Mouse (Mus musculus) embryonic facial prominence, embryonic 14.5 days (tissue): ENCODE data around the gene Tmem198b. TPM values are rescaled to one million over a fixed set of nuclear protein-coding genes. Genes with fewer than 3 reads are reported as not detected.

Source experiments
- ATAC-seq: fragments of 200-750 bp; cut with Nextera tagmentation; 2 replicates; pipeline ENCODE4 v1.8.0; 2017; ENCODE audit warnings: low read depth, moderate number of reproducible peaks, moderate TSS enrichment
- DNase-seq: peaks from one replicate; pipeline ENCODE4 v3.0.0-alpha.2; 2015; ENCODE audit warnings: low spot score
- H3K27ac ChIP-seq: fragments of 300-500 bp; sonication (generic); replicated peaks from 2 replicates; pipeline ENCODE4 v1.5.1; 2014; ENCODE audit warnings: low read depth, mild to moderate bottlenecking, low read length, moderate library complexity
- H3K27me3 ChIP-seq: fragments of 300-500 bp; sonication (generic); replicated peaks from 2 replicates; pipeline ENCODE4 v1.6.1; 2014; ENCODE audit warnings: low read length; ENCODE audit not compliant: control insufficient read depth, insufficient read depth
- H3K36me3 ChIP-seq: fragments of 300-500 bp; sonication (generic); 2 replicates; pipeline ENCODE4 v1.6.1; 2014; ENCODE audit warnings: low read length, mixed read lengths; ENCODE audit not compliant: control insufficient read depth, insufficient read depth
- H3K4me1 ChIP-seq: fragments of 300-500 bp; sonication (generic); 2 replicates; pipeline ENCODE4 v1.6.1; 2014; ENCODE audit warnings: antibody characterized with exemption, low read length; ENCODE audit not compliant: control insufficient read depth, insufficient read depth
- H3K4me2 ChIP-seq: fragments of 300-500 bp; sonication (generic); 2 replicates; pipeline ENCODE4 v1.6.1; 2014; ENCODE audit warnings: low read depth, mild to moderate bottlenecking, low read length, moderate library complexity, mixed read lengths
- H3K4me3 ChIP-seq: fragments of 300-500 bp; sonication (generic); 2 replicates; pipeline ENCODE4 v1.5.1; 2014; ENCODE audit warnings: low read depth, mild to moderate bottlenecking, low read length
- H3K9ac ChIP-seq: fragments of 300-500 bp; sonication (generic); 2 replicates; pipeline ENCODE4 v1.6.1; 2014; ENCODE audit warnings: low read depth, mild to moderate bottlenecking, low read length, moderate library complexity, mixed read lengths
- H3K9me3 ChIP-seq: fragments of 300-500 bp; sonication (generic); 2 replicates; pipeline ENCODE4 v1.6.1; 2016; ENCODE audit warnings: low read length; ENCODE audit not compliant: control insufficient read depth
- WGBS: fragments of 180-500 bp; shearing (Covaris S2); extraction: QIAGEN DNeasy Blood & Tissue Kit; methylation state at CpG from one replicate; pipeline ENCODE4 v1.1.7; 2014; 5-methylcytosine and 5-hydroxymethylcytosine counted together
- polyA plus RNA-seq: library from polyadenylated mRNA; unstranded; fragments of >200 nt; fragmentation: Nextera tagmentation; extraction: Ambion mirVana; gene quantifications from 2 replicates; pipeline ENCODE4 v1.2.1, GENCODE M21; 2014

Gene Tmem198b
- polyA plus RNA-seq, 1 experiment from 2014 or later: 13.7 TPM

- H3K27ac ChIP-seq: no peak overlapping the region
- DNase-seq (no peak), ATAC-seq (no peak)
- no peak overlapping the region for H3K9ac ChIP-seq
- H3K9me3 ChIP-seq: no peaks in the 10 kb centered on the region
- H3K27me3 ChIP-seq: no peaks in the 10 kb centered on the region
- H3K4me1 ChIP-seq: no peaks in the 10 kb centered on the region
- H3K4me3 ChIP-seq: no peak overlapping the region
- H3K4me2 ChIP-seq: no peak overlapping the region
- WGBS: 92% methylated on average over 1 of the region's 1 CpGs
- 0 out of 2 replicates have a peak, but pooled peaks cover 8% of the 10 kb centered on the region for H3K36me3 ChIP-seq
Measured at GRCm38 (mm10) chr10:128793258-128793657, 10.9 kb downstream of the Tmem198b start.

- DNase-seq (no peak), ATAC-seq (no peak)
- H3K36me3 ChIP-seq: no peaks in the 10 kb centered on the region
- H3K27me3 ChIP-seq: no peaks in the 10 kb centered on the region
- H3K4me2 ChIP-seq: no peak overlapping the region
- no peak overlapping the region for H3K27ac ChIP-seq
- H3K9ac ChIP-seq: no peak overlapping the region
- no peak overlapping the region for H3K4me3 ChIP-seq
- H3K9me3 ChIP-seq: no peaks in the 10 kb centered on the region
- H3K4me1 ChIP-seq: no peaks in the 10 kb centered on the region
Measured at GRCm38 (mm10) chr10:128792041-128792440, 12.1 kb downstream of the Tmem198b start.

- Histone ChIP-seq H3K27me3 (no peaks in the 10 kb centered on the region), H3K4me2 (no peak within 1 kb of the TSS), H3K27ac (no peak within 1 kb of the TSS), H3K9ac (no peak within 1 kb of the TSS), H3K4me1 (no peaks in the 10 kb centered on the region), H3K9me3 (no peaks in the 10 kb centered on the region), H3K36me3 (no peaks in the 10 kb centered on the region), H3K4me3 (no peak within 1 kb of the TSS)
- DNase-seq (no peak), ATAC-seq (no peak)
- WGBS: 65% methylated on average over 7 of the region's 7 CpGs
Measured at GRCm38 (mm10) chr10:128790398-128791124, 13.6 kb downstream of the Tmem198b start, which contains the start of gene Mmp19. TSS of gene Mmp19 (plus strand) at chr10:128790910.

GRCm38 (mm10) chr10:128780200-128780599 is 24.0 kb downstream of the Tmem198b start:
- ATAC-seq (no peak), DNase-seq (no peak)
- Histone ChIP-seq H3K9me3 (peaks cover 13% of the 10 kb centered on the region), H3K4me2 (no peak overlapping the region), H3K4me1 (peaks cover 8% of the 10 kb centered on the region; the same call in 1 of the 2 replicates), H3K27me3 (no peaks in the 10 kb centered on the region), H3K36me3 (no peaks in the 10 kb centered on the region), H3K9ac (no peak overlapping the region), H3K4me3 (no peak overlapping the region), H3K27ac (no peak overlapping the region; the same call in 1 of the 2 replicates)
- WGBS: 86% methylated on average over 1 of the region's 1 CpGs

GRCm38 (mm10) chr10:128779011-128779795 is 25.0 kb downstream of the Tmem198b start:
- H3K4me3 ChIP-seq: no peak overlapping the region
- H3K9me3 ChIP-seq: peaks cover 8% of the 10 kb centered on the region
- peak; percentile 89 for DNase-seq
- 0 out of 2 replicates have a peak overlapping the region, but pooled peaks have one; percentile 28 for H3K9ac ChIP-seq
- peaks cover 8% of the 10 kb centered on the region; the same call in 1 of the 2 replicates for H3K4me1 ChIP-seq
- peak overlapping the region; percentile 84 for H3K27ac ChIP-seq
- H3K27me3 ChIP-seq: no peaks in the 10 kb centered on the region
- 0 out of 2 replicates have a peak overlapping the region, but pooled peaks have one; percentile 4 for H3K4me2 ChIP-seq
- WGBS: 11% methylated on average over 8 of the region's 8 CpGs
- peak; percentile 94 for ATAC-seq
- no peaks in the 10 kb centered on the region for H3K36me3 ChIP-seq

GRCm38 (mm10) chr10:128778441-128778840 is 25.7 kb downstream of the Tmem198b start:
- H3K27ac ChIP-seq: peak overlapping the region; percentile 84
- no peak for ATAC-seq
- peaks cover 8% of the 10 kb centered on the region; the same call in 1 of the 2 replicates for H3K4me1 ChIP-seq
- no peak overlapping the region for H3K4me3 ChIP-seq
- no peaks in the 10 kb centered on the region for H3K36me3 ChIP-seq
- H3K4me2 ChIP-seq: no peak overlapping the region
- H3K9me3 ChIP-seq: no peaks in the 10 kb centered on the region; the same call in 1 of the 2 replicates
- H3K9ac ChIP-seq: no peak overlapping the region
- no peaks in the 10 kb centered on the region for H3K27me3 ChIP-seq
- 87% methylated on average over 2 of the region's 2 CpGs for WGBS
- no peak for DNase-seq

- Histone ChIP-seq H3K9ac (no peak overlapping the region), H3K27ac (no peak overlapping the region), H3K9me3 (no peaks in the 10 kb centered on the region), H3K36me3 (no peaks in the 10 kb centered on the region), H3K27me3 (no peaks in the 10 kb centered on the region), H3K4me3 (no peak overlapping the region), H3K4me2 (no peak overlapping the region), H3K4me1 (peaks cover 2% of the 10 kb centered on the region; the same call in 1 of the 2 replicates)
- DNase-seq: no peak
- WGBS: 20% methylated on average over 5 of the region's 5 CpGs
- ATAC-seq: no peak
Measured at GRCm38 (mm10) chr10:128773685-128774084, 30.5 kb downstream of the Tmem198b start.

- H3K4me1 ChIP-seq: no peaks in the 10 kb centered on the region
- H3K9me3 ChIP-seq: no peaks in the 10 kb centered on the region
- no peak overlapping the region for H3K4me2 ChIP-seq
- H3K4me3 ChIP-seq: no peak overlapping the region
- DNase-seq: peak; percentile 9
- WGBS: 85% methylated on average over 2 of the region's 2 CpGs
- H3K9ac ChIP-seq: no peak overlapping the region
- H3K27me3 ChIP-seq: no peaks in the 10 kb centered on the region
- H3K27ac ChIP-seq: no peak overlapping the region
- H3K36me3 ChIP-seq: no peaks in the 10 kb centered on the region
- no peak for ATAC-seq
Measured at GRCm38 (mm10) chr10:128772895-128773294, 31.3 kb downstream of the Tmem198b start.
